Mouse (Mus musculus) heart, postnatal 14 days (tissue): ENCODE results near the gene Chp2. TPM values are rescaled to one million over a fixed set of nuclear protein-coding genes. Genes with fewer than 3 reads are reported as not detected.

Experiments used
- DNase-seq, 2 experiments: peaks; one replicate each; pipeline ENCODE4 v3.0.0; 2021 to 2022
- intact Hi-C: fragments of 180-260 bp; cut with DNase I; formaldehyde crosslinking; loops from one replicate; pipeline ENCODE4 v1.15.1; 2025
- long read RNA-seq, 2 experiments: library from polyadenylated mRNA; stranded (forward); transcript quantifications; one replicate each; pipeline ENCODE4 v2.0.0; 2021
- total RNA-seq, 2 experiments: library from RNA; stranded (reverse); gene quantifications; 2 replicates each; pipeline ENCODE4 v1.2.3; 2021

Chp2 gene
- total RNA-seq: 1 to 10 TPM; 2.0 to 3.3 TPM
- long read RNA-seq, experiment 1, partial matches to known transcripts: 0 of 1 reads
- long read RNA-seq, experiment 1, other reads (novel, unspliced or antisense): 0 of 1 reads
- long read RNA-seq, experiment 2, partial matches to known transcripts: 0 of 1 reads
- long read RNA-seq, experiment 2, other reads (novel, unspliced or antisense): 0 of 1 reads

DNA sequence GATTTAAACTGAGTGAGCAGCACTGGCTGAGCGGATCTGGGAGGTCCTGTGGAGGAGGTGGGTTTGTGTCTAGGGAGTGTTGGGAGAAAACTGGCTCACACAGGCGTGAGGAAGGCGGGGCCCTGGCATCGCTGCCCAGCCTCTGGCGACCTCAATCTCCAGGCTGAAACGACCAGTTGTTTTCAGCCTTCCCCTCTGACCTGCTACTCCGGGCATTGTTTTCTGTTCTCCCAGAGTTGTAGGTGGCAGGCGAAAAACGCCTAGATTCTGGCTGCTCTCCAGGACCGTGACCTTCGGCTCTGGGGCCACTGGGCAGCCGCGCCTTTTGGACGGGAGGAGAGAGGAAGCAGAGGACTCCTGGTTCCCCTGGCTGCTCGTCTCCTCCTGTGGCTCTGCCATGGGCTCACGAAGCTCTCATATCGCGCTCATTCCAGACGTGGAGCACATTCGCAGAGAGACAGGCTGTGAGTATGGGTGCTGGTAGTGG, at the start of gene Chp2:
Gene Chp2 (plus strand): TSS at position 182 of the 487 bp plus-strand sequence.
- DNase-seq: peak; percentile 39 to 42
- intact Hi-C loops: no loop called here

DNA sequence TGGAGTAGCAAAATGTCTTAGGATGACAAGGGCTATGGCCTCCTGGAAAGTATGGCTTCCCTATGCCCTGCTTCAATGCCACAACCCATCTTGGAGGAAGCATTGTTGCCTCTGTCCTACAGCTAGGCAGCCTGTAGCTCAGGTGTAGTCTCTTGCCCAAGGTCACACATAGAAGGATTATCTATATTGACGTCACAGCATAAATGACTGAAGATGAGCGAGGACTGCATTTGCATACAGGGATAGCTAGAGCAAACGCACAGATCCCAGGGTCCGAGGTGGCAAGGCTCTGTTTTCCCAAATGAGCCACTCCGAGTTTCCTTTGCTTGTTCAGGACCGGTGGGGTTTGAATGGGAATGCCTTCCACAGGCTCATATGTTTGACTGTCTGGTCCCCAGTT, 48.6 kb upstream of the Chp2 start:
- intact Hi-C loops: no loop called here
- no peak for DNase-seq

DNA sequence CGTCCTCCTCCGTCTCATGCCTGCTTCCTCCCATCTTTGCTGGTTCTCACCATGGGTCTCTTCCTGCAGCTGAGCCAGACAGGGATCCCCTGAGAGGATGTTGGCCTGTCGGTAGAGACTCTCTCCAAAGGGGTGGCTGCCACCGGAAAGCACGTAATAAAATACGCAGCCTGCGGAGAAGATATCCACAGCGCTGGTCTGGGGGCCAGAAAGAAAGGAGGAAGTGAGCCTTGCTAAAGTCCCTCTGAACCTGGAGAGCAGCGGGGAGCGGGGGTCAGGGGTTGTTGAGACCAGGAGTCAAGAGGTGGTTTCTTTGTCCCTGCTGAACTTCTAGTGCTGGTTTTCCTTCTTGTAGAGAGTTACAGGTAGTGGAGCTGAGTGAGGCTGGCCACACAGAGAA, 47.7 kb upstream of the Chp2 start:
- intact Hi-C loops: no loop called here
- no peak for DNase-seq

DNA sequence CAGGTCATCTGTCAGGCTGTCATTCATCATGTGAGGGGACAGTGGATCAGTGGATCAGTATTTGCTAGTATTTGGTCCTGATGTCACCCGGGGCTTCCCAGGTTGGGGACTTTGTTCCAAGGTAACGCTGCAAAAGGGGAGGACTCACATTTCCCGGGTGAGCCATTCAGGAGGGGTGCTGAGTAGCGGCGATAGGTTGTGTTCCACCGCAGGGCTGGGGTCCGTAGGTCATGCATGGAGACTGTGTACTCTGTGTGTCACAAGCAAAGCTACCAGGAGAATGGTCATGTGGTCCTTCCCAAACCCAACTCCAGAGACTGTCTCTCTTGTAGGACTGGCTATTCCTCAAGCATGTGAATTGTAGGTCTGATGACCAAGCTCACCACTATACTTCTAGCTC, 38.6 kb upstream of the Chp2 start:
- intact Hi-C loops: no loop called here
- DNase-seq: no peak

DNA sequence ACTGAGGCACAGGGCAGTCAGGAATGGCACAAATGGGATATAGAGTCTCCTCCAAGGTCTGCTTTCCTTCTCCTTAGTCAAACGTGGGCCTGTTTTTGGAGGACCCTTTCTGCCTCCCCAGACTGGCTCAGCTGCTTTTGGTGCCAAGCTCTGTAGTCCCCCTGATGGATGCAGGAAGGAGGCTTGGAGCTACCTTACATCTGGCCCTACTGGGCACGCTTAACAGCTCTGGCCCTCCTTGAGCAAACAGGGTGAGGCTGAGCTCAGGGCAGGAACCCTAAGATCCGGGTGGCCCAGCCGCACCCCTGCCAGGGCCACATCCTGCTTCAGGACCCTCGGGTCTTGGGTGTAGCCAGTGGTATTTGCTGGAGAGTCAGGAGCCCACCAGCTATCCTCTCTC, 34.7 kb upstream of the Chp2 start:
- DNase-seq: no peak
- intact Hi-C loops: no loop called here

DNA sequence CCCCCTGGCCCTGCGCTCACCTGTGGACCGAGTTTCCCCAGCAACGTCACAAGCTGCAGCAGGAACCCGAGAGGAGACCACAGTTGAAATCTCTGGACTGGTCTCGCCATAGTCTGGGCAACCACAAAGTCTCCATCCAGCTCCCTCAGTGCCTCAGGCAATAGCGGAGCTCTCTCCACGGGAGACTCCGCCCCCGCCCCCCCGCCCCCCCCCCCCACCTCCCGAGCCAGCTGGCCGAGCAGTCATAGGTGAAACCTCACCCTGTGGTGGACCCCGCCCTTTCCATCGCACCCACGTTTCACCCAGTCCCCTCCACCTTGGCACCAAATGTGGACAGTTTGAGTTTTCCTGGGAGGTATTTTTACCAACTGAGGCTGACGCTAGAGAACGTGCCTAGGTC, 33.3 kb upstream of the Chp2 start, which contains the start of gene Ern2:
Gene Ern2 (minus strand): TSS at position 165 of the 400 bp plus-strand sequence.
- intact Hi-C loops: no loop called here
- no peak for DNase-seq

DNA sequence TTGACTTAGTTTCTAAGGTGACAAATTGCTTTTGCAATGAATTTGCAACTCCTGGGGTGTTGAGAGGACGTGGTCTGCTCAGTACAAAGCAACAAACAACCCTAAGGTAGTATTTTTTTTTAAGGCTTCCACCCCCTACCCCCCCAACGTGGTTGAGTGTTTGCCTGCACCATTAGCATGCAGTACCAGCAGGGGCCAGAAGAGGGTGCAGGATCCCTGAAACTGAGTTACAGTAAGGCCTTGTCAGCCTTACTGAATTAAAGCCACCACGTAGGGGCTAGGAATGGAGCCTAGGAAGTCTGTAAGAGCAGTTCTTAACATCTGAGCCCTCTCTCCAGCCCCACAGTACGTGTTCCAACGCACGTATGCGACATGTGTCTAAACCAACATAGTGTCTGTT, 29.8 kb upstream of the Chp2 start:
- intact Hi-C loops: no loop called here
- peak; percentile 24 to 62 for DNase-seq

DNA sequence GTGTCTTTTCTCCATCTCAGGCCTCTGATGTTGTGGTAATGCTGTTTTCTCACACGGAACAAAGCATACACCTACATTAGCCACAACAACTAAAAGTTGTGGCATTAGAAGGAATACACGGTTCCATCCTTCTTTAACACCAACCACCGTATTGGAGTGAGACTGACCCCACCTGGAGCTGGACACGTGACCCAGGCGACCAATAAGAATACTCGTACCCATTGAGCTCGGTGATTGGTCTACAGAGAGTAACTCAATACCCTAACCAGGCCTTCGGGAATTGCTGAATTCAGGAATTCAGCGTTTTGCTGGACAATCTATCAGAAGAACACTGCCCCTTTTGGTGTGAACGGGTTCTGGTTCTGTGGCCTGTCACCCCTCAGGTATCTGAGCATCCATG, 28.2 kb upstream of the Chp2 start:
- intact Hi-C loops: no loop called here

DNA sequence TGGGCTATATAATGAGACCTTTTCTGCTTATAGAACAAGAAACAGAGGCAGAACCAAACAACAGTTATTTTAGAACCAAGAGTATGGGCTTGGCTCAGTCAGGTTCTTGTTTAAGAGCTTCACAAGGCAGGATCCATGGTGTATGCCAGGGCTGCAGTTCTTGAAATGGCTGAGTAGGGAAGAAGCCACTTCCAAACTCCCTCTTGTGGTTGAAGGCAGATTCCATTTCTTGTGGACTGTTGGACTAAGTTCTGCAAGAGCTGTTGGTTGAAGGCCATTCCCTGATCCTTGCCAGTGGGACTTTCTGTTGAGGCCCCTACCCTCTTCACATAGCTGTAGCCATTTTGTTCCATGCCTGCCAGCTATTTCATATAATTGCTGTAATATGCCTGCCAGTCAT, 25.4 kb upstream of the Chp2 start:
- no peak for DNase-seq
- intact Hi-C loops: no loop called here

More for the DNA sequence above, 28.2 kb upstream of the Chp2 start:
- DNase-seq: no peak

DNA sequence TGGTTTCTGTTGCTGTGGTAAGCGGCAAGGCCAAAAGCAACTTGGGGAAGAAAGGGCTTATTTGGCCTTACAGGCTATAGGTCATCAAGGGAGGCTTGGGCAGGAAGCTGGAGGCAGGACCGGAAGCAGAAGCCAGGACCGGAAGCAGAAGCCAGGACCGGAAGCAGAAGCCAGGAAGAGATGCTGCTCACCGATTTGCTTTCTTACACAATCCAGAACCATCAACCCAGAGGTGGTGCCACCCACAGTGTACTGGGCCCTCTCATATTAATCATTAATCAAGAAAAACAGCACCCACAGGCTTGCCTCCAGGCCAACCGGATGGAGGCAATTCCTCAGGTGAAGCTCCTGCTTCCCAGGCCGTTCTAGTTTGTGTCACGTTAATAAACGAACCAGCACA, 22.5 kb upstream of the Chp2 start:
- intact Hi-C loops: loop anchor here (5.0 kb wide), 1 partner anchor 164 kb away; no protein-coding TSS in a partner anchor
- no peak for DNase-seq

DNA sequence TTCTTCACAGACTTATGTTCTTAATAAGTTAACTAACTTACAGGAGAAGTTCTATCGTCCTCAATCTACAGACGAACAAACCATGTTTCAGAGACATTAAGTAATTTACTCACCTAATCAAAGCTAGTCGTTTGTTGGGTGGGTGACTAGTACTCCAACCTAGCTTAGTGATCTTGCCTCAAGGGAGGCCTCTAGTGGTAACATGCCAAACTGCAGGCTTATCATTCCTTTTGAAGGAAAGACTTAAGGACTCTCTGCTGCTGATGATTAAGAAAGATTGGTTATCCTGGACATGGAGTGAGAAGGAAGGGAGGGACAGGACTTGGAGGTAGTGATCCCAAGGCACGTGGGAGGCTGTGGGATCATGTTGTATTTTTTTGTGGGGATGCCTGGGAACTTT, 22.0 kb upstream of the Chp2 start:
- intact Hi-C loops: loop anchor here (5.0 kb wide), 1 partner anchor 165 kb away; no protein-coding TSS in a partner anchor
- DNase-seq: peak; percentile 31 to 57

DNA sequence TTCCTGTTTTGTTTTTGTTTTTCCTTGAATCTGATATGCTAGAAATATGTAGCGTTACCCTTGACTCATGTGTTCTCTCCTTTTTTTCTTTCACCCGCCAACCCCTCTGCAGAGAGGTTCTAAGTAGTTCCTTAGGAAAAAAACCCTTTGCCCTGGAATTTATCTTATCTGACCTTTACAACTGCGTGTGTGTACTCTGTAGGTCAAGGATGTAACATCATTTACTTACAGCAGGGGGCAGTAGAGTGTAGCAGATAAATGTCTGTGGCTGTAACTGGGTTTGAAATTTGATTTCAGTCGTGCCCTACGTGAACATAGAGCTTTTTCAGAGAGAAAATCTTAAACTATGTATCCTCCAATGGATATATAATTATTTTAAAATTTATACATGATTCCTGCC, 20.0 kb upstream of the Chp2 start:
- intact Hi-C loops: loop anchor here (2.0 to 5.0 kb wide), 3 partner anchors 42 to 260 kb away; no protein-coding TSS in a partner anchor
- DNase-seq: peak in 1 of 2 experiments; percentile 33

DNA sequence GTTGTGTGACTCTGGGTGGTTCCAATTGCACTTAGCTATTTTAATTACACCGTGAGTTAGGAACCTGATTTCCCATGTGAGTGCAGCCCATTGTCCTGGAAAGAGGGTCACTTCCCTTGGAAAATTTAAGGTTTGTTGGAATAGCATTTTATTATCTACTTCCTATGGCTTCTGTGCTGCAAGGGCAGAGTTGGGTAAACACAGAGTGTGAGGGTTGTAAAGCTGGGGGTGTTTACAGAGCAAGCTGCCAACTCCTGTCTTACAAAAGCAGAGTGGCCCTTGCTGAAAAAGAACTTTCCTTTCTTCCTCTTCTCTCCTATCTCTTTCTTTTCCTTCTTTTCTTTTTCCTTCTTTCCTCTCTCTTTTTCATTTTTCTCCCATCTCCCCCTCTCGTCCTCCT, 15.4 kb upstream of the Chp2 start:
- DNase-seq: no peak
- intact Hi-C loops: no loop called here

DNA sequence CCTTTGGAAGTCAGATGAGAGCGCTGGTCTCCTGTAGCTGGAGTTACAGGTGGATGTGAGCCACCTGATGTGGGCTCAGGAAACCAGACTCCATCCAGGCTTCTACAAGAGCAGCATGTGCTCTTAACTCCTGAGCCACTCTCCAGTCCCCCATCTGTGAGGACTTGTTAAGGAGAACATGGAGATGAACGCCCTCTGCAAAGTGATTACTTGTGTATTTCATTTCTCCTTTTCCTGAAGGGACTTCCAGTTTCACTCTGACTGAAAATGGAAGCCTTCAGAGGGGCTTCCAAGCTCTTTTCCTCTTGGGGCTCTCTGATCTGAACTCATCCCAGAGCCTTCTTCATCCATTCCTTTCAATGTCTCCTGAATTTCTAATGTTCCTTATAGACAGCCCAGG, 13.2 kb upstream of the Chp2 start:
- intact Hi-C loops: no loop called here
- no peak for DNase-seq

DNA sequence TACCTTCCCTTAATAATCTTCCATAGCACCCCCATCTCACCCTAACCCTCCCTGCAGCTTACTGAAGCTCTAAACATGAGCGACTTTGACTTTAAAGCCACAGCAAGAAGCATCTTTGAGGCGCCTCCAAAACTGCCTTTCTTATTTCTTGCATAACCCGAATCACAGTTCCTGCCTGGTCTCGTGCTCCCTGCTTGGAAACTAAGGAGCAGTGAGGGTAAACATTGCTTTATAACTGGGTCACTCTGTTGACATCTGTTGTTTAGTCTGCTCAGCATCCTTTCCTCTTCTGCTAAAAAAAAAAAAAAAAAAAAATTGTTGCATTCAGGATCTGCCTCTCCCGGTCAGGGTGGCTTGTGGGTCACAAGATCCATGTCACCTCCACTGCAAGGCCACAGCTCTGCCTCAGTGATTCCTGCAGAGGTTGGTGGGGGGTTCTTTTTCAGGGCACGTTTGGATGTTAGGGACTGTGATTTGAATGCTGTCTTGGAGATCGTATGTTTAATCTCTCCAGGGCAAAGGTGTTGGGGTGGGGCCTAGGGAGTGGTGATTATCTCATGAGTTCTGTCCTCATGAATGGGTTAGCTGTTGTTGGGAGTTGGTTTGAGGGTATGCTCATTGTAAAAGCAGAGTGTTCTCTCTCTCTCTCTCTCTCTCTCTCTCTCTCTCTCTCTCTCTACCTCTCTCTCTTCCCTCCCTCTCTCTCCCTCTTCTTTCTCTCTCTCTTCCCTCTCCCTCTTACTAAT, 10.8 kb upstream of the Chp2 start:
- DNase-seq: no peak
- intact Hi-C loops: no loop called here

DNA sequence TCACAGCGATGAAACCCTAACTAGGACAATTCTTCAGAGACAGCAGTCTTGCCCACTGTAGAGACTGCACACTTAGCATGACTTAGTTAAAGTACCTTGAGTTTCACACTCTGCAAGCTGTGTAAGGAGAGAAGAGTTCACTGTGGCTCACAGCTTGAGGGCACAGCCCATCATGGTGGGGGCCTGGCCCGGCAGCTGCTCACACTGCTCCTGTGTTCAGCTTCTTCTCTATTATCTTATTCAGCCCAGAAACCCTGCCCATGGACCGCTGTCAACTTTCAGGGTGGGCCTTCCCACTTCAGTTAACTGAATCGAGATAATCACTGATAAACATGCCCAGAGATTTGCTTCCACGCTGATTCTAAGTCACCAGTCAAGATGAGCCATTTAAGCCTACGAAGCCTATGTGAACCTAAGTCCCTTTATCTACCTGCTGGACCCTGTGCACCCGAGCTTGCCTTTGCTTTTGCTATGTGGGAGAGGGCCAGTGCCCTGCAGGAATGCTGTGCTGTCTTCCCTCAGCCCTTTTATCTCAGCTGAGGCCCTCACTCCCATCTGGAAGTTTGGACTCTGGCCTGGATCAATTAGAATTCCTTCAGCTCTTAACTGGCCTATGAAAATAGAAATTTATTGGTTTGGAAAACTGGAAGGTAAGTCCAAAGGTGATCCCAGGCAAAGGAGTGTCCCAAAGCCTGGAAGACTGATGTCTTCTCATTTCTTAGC, 6.9 kb downstream of the Chp2 start:
- DNase-seq: no peak
- intact Hi-C loops: no loop called here

DNA sequence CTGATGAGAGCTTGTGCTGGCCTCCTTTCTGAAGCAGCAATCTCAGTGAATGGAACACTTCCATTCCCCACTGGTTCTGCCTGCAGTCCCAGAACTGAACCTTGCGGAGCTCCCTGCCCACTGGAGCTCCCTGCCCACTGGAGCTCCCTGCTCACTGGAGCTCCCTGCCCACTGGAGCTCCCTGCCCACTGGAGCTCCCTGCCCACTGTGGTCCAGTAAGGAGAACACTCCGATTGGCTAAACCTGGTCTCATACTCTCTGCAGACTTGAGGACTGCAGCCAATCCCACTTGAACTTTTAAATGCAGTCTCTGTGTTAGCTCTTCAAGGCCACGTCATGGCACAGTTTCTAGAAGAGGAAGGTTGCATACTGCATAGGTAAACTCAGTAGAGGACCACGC, 7.4 kb downstream of the Chp2 start:
- DNase-seq: no peak
- intact Hi-C loops: no loop called here

DNA sequence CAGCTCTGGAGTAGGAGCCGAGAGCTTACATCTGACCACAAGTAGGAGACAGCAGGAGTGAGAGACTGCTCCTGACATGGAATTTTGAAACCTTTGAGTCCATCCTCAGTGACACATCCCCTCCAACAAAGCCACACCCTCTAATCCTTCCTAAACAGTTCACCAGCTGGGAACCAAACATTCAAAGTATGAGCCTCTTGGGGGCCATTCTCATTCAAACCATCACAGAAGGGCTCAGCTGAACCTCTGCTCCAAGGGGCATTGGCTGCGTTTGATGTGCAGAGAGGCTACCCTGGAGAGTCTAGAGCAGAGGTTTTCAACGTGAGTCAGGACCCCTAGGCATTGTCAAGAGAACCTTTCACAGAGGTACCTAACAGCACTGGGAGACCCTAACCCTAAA, 10.0 kb downstream of the Chp2 start:
- intact Hi-C loops: no loop called here
- DNase-seq: no peak

DNA sequence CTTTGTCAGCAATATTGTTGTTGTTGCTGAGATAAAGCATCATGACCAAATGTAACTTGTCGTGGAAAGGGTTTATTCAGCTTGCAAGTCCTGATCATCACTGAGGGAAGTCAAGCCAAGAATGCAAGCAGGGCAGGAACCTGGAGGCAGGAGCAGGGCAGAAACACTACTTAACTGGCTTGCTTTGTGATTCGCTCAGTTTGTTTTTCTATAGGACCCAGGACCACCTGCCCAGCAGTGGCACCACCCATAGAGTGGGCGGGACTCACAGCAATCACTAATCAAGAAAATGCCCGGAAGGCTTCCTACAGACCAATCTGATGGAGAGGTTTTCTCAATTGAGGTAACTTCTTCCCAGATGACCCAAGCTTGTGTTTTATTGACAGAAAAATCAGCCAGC, 10.6 kb downstream of the Chp2 start:
- intact Hi-C loops: no loop called here
- DNase-seq: no peak

DNA sequence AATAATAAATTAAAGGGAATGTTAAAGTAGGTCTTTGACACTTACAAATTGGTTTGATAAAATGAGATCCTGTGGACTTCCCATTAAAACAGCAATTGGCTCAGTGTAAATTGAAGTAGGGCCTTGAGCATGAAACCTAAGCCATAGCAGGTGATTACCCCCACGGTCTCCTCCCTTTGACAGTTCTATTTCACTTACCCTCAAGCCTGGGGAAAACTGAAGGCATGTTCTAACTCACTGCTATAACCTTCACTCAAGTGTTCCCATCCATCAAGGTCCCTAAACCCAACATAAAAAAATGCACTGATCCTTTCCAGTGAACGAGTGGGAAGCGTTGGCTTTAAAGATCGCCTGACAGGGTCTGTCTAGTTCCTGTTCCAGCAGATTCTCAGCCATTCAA, 11.6 kb downstream of the Chp2 start:
- DNase-seq: no peak
- intact Hi-C loops: no loop called here

DNA sequence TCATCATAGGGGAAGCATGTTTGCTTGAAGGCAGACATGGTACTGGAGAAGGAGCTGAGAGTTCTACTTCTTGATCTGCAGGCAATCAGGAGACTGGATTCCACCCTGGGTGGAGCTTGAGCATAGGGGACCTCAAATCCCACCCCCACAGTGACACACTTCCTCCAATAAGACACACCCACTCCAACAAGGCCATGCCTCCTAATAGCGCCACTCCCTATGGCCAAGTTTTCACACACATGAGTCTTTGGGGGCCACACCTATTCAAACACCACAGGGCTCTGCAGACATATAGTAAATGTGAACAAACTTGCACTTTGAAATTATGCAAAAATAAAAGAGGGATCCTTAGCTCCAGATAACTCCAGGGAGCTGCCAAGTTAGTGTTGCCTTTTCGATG, 19.6 kb downstream of the Chp2 start:
- intact Hi-C loops: no loop called here
- DNase-seq: no peak
